Mouse (Mus musculus) spleen, adult 2 months (tissue): ENCODE measurements at regions not wholly inside any gene's neighbourhood (a gene's known extent, or its start where the extent isn't known, plus 50 kb on each side); places are given as distances from the start of the nearest gene placed in this dataset.

Source experiments
- CTCF ChIP-seq: fragments of 200-500 bp; IDR thresholded peaks from 2 replicates; pipeline ENCODE4 v1.5.1; 2011; ENCODE audit warnings: mild to moderate bottlenecking, inconsistent platforms; ENCODE audit not compliant: insufficient read depth, insufficient read length, insufficient replicate concordance; ENCODE audit errors: extremely low read depth
- POLR2A ChIP-seq: fragments of 200-500 bp; IDR thresholded peaks from 2 replicates; pipeline ENCODE4 v1.6.1; 2011; ENCODE audit warnings: low read depth, low read length, inconsistent platforms

DNA sequence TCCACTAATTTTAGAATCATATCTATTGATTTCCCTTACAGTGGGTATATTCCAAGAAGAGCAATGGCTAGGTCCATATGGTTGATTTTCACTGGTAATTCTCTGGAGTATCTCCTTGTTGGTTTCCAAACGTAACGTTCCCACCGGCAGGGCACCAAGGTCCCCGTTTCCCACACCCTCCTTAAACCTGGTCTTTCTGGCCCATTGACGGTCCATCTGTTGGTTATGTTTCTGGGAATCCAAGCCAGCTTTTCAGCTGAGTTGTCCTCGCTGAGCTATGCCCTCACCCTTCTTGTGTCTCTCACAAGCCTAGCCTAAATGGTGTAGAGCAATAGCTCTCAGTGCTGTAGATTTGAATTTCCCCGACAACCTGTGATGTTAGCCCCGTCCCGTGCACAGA is 162.7 kb upstream of the Lnx1 start:
- TF ChIP-seq POLR2A (no peak), CTCF (no peak)
